Mouse (Mus musculus) bone marrow macrophage, adult 2 months (primary cell): ENCODE measurements around the gene Cpt1b.

Experiments
- CTCF ChIP-seq: IDR thresholded peaks from 2 replicates; pipeline ENCODE4 v1.5.1; 2012; ENCODE audit warnings: low read depth, mild to moderate bottlenecking, low read length, moderate library complexity
- POLR2A ChIP-seq: IDR thresholded peaks from 2 replicates; pipeline ENCODE4 v1.6.1; 2012; ENCODE audit warnings: mild to moderate bottlenecking, low read depth, low read length, borderline replicate concordance

DNA sequence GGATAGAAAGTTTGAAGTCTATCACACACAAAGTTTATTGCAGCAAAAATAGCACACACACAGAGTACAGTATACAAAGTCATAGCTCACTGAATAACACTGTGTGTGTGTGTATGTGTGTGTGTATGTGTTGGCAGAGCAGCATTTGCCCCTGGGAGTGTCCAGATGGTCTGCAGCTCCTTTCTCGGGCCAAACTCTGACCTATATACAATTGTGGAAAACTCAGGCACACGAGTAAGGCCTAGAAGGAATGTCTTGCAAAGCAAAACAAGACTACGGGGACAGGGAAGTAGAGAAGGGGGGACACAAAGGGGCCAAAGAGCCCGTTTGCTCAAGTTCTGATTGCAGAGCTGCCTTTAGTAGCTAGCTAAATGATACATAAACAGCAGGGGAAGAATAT lies 7.3 kb upstream of the Cpt1b start:
- TF ChIP-seq POLR2A (no peak), CTCF (no peak)
